Mouse (Mus musculus) embryonic facial prominence, embryonic 11.5 days (tissue): Measurements from ENCODE around the gene Mitd1. TPM values are rescaled to one million over a fixed set of nuclear protein-coding genes. Genes with fewer than 3 reads are reported as not detected.

Experiments
- ATAC-seq: fragments of 200-750 bp; cut with Nextera tagmentation; replicated peaks from 2 replicates; pipeline ENCODE4 v1.8.0; 2017; ENCODE audit warnings: low read depth; ENCODE audit not compliant: insufficient number of reproducible peaks, low FRiP score, low TSS enrichment
- DNase-seq: peaks from one replicate; pipeline ENCODE4 v3.0.0-alpha.2; 2015; ENCODE audit warnings: low spot score
- H3K27ac ChIP-seq: fragments of 300-500 bp; sonication (generic); replicated peaks from 2 replicates; pipeline ENCODE4 v1.5.1; 2014; ENCODE audit warnings: mild to moderate bottlenecking, low read depth, low read length, control low read depth
- H3K27me3 ChIP-seq: fragments of 300-500 bp; sonication (generic); 2 replicates; pipeline ENCODE4 v1.6.1; 2014; ENCODE audit warnings: mild to moderate bottlenecking, low read length, moderate library complexity, mixed read lengths; ENCODE audit not compliant: control insufficient read depth, insufficient read depth
- H3K36me3 ChIP-seq: fragments of 300-500 bp; sonication (generic); replicated peaks from 2 replicates; pipeline ENCODE4 v1.6.1; 2014; ENCODE audit warnings: low read depth, mild to moderate bottlenecking, low read length, moderate library complexity, mixed read lengths; ENCODE audit not compliant: control insufficient read depth, insufficient read depth
- H3K4me1 ChIP-seq: fragments of 300-500 bp; sonication (generic); 2 replicates; pipeline ENCODE4 v1.6.1; 2014; ENCODE audit warnings: low read length, mixed read lengths; ENCODE audit not compliant: control insufficient read depth, insufficient read depth
- H3K4me2 ChIP-seq: fragments of 300-500 bp; sonication (generic); 2 replicates; pipeline ENCODE4 v1.6.1; 2014; ENCODE audit warnings: low read depth, mild to moderate bottlenecking, control low read depth, low read length, moderate library complexity
- H3K4me3 ChIP-seq: fragments of 300-500 bp; sonication (generic); 2 replicates; pipeline ENCODE4 v1.5.1; 2014; ENCODE audit warnings: low read depth, low read length, control low read depth
- H3K9ac ChIP-seq: fragments of 300-500 bp; sonication (generic); replicated peaks from 2 replicates; pipeline ENCODE4 v1.6.1; 2014; ENCODE audit warnings: mild to moderate bottlenecking, control low read depth, low read length
- H3K9me3 ChIP-seq: fragments of 300-500 bp; sonication (generic); replicated peaks from 2 replicates; pipeline ENCODE4 v1.6.1; 2016; ENCODE audit warnings: mild to moderate bottlenecking, low read length, inconsistent platforms, mixed read lengths; ENCODE audit not compliant: control insufficient read depth
- WGBS: fragments of 180-500 bp; shearing (Covaris S2); extraction: QIAGEN DNeasy Blood & Tissue Kit; methylation state at CpG from one replicate; pipeline ENCODE4 v1.1.7; 2014; 5-methylcytosine and 5-hydroxymethylcytosine counted together
- polyA plus RNA-seq: library from polyadenylated mRNA; unstranded; fragments of >200 nt; fragmentation: Nextera tagmentation; extraction: Ambion mirVana; gene quantifications from 2 replicates; pipeline ENCODE4 v1.2.1, GENCODE M21; 2014

Gene Mitd1
- polyA plus RNA-seq, 1 experiment from 2014 or later, result 28.5 TPM

DNA sequence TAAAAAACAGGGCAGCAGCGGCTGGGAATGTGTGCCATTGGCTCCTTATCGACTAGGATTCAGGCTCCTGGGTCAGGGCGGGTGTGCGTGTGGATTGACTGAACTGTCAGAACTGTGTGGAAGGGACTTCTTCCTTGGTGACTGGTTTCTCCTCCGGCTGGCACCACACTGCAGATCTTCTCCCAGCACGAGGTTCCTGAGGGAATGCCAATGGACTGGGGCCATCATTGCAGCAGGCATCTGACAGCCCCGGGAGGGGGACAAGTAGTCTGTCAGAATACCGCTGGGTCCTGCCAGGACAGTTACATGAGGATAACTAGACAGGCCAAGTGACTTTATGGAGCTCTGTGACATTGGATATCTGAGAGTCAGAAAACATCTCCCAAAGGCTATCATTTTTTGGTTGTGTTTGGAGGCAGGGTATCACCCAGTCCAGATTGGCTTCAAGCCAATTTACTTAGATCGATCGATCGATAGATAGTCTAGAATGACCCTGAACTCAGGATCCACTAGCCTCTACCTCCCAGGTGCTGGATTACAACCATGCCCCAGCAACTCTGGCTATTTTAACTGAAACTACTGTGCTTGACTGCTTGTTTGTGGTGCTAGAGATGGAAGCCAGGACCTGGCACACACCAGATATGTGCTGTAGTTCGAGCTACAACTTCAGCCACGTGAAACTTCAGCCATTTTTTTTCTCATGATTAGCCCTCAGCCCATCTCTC, 12.3 kb downstream of the Mitd1 start:
- Histone ChIP-seq H3K36me3 (peaks cover 4% of the 10 kb centered on the region), H3K4me3 (no peak overlapping the region), H3K4me2 (no peak overlapping the region), H3K27me3 (no peaks in the 10 kb centered on the region), H3K4me1 (no peaks in the 10 kb centered on the region), H3K27ac (no peak overlapping the region), H3K9me3 (no peaks in the 10 kb centered on the region), H3K9ac (no peak overlapping the region)
- DNase-seq (no peak), ATAC-seq (no peak)
- WGBS, result 94% methylated on average over 13 of the region's 13 CpGs

DNA sequence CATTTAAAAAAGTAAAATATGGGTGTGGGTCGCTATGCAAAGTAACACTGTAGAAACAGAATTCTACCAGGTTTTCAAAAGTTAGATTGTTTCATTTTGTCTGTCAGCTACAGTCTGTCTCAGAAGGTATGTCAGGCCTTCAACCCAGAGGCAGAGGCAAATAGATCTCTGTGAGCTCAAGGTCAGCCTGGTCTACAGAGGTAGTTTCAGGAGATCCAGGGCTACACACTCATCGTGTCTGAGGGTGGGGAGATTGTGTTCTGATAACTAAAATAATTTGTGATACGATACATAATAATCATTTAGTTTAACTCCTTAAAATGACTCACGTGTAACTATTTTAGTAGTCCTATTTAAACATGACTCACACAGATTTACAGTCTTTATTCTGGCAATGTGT, 17.1 kb downstream of the Mitd1 start:
- H3K4me2 ChIP-seq, result no peak overlapping the region
- H3K4me3 ChIP-seq, result no peak overlapping the region
- H3K27me3 ChIP-seq, result no peaks in the 10 kb centered on the region
- WGBS, result 92% methylated on average over 4 of the region's 4 CpGs
- no peak overlapping the region for H3K9ac ChIP-seq
- no peak for DNase-seq
- H3K9me3 ChIP-seq, result no peaks in the 10 kb centered on the region
- no peak overlapping the region for H3K27ac ChIP-seq
- no peak for ATAC-seq
- H3K36me3 ChIP-seq, result peaks cover 4% of the 10 kb centered on the region
- H3K4me1 ChIP-seq, result 0 out of 2 replicates have a peak, but pooled peaks cover 2% of the 10 kb centered on the region

DNA sequence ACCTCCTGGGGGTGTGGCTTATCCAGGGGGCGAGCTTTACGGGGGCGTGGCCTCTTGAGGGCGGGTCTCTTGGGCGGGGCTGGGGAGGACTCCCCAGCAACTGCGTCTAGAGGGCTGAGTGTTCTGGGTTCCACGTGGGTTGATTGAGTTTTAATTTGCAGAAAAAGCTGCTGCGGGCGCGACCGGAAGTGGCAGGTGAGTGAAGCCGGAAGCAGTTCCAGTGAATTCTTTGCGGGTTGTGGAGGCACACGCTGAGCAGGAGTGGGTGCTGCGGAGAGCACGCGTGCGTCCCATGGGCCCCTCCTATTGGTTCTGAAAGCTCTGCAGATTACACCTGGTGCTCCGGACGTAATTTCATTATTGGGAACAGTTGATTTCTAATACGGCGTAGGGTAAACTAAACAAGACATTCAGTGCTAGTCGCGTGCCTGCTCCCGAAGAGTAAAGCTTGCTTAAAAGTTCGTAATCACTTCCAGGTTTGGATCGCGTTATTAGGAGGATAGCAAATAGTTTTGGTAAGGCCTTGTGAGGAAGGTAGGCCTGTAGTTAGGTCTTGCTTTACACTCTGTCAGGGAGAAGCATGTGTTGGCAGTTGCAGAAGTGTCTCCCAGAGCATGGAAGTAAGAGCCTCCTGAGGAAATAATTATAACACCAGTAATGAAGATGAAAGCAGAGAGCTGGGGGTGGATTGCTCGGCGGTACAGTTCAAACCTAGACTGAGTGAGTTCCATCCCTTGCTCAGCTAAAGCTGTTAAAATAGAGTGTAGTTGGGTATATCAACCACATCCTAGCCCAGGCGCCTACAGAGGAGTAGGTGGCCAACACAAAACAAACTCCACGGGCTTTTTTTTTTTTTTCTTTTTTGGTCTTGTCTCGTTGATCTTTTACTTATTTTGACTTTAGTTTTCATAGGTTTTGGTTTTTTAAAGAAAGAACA, 17.8 kb downstream of the Mitd1 start:
- peak; percentile 79 for ATAC-seq
- Histone ChIP-seq H3K9ac (peak overlapping the region; percentile 35), H3K27ac (0 out of 2 replicates have a peak overlapping the region, but pooled peaks have one; percentile 9)

DNA sequence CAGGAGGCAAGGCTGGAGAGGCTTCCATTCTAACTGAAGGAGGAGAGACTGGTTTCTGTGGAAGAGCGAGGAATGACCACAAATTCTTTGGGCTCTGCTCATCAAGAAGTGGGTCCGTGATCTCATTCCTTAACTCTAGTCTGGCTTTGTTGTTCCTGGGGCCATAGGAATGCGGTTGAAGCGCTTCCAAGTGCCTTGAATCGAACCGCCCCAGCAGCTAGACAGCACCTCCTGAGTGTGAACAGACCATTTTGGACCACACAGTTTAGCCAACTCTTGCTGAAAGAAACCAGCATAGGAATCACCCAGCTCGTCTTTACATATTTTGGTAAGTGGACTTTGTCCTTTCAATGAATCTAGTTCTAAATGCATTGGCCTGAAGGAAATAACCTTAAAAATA, 18.5 kb downstream of the Mitd1 start, which contains the start of gene Lipt1:
TSS of gene Lipt1 (plus strand) at position 35 of the 400 bp plus-strand sequence.
- ATAC-seq, result peak; percentile 19; the same call in 1 of the 2 replicates
- peak within 1 kb of the TSS; percentile 62 for H3K4me2 ChIP-seq
- H3K27me3 ChIP-seq, result no peaks in the 10 kb centered on the region
- 0 out of 2 replicates have a peak, but pooled peaks cover 2% of the 10 kb centered on the region for H3K4me1 ChIP-seq
- no peak for DNase-seq
- peak within 1 kb of the TSS; percentile 9; the same call in 1 of the 2 replicates for H3K27ac ChIP-seq
- H3K9me3 ChIP-seq, result no peaks in the 10 kb centered on the region
- peak within 1 kb of the TSS; percentile 46 for H3K4me3 ChIP-seq
- 7% methylated on average over 7 of the region's 7 CpGs for WGBS
- H3K9ac ChIP-seq, result peak within 1 kb of the TSS; percentile 35
- peaks cover 4% of the 10 kb centered on the region for H3K36me3 ChIP-seq

More for the DNA sequence above, 17.8 kb downstream of the Mitd1 start:
- H3K27me3 ChIP-seq, result no peaks in the 10 kb centered on the region
- peaks cover 4% of the 10 kb centered on the region for H3K36me3 ChIP-seq
- H3K4me3 ChIP-seq, result peak overlapping the region; percentile 46
- H3K4me1 ChIP-seq, result 0 out of 2 replicates have a peak, but pooled peaks cover 2% of the 10 kb centered on the region
- WGBS, result 6% methylated on average over 33 of the region's 33 CpGs
- peak overlapping the region; percentile 62 for H3K4me2 ChIP-seq
- DNase-seq, result peak; percentile 83
- no peaks in the 10 kb centered on the region for H3K9me3 ChIP-seq

DNA sequence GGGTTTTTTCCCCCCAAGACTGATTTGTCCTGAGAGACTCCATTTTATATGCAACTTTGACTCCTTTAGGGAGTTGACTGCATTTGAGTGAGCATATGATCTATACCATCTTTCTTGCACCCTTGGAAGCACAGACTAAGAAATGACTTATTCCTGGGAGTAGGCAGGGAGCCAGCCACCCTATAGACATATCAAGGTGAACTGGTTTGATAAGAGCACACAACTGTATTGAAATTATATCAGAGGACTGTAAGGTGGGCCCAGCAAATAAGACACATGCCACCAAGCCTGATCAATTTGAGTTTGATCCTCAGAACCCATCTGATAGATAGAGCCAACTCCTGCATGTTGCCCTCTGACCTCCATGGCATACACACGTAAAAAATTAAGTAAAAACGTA, 20.8 kb downstream of the Mitd1 start:
- no peak for DNase-seq
- Histone ChIP-seq H3K9ac (no peak overlapping the region), H3K27me3 (no peaks in the 10 kb centered on the region; the same call in 1 of the 2 replicates), H3K4me1 (0 out of 2 replicates have a peak, but pooled peaks cover 2% of the 10 kb centered on the region), H3K4me2 (no peak overlapping the region), H3K36me3 (no peaks in the 10 kb centered on the region), H3K4me3 (no peak overlapping the region), H3K27ac (no peak overlapping the region), H3K9me3 (no peaks in the 10 kb centered on the region)
- WGBS, result 42% methylated on average over 2 of the region's 2 CpGs
- ATAC-seq, result no peak

DNA sequence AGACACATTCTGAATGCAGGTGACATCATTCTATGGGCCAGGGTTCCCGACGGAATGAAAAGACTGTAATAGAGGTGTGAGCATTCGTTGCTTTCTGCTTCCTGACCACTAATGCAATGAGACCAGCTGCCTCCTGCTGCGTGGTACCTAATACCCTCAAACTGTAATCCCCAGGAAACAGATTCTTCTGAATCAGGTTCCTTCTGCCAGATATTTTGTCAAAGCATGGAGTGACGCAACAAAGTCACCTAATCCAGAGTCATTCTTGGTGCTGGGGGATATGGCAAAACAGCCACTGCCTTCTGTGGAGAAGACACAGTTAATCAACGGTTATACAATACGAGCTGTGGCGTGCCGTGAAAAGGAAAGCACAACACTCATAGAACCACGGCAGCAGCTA, 21.6 kb downstream of the Mitd1 start:
- Histone ChIP-seq H3K27ac (no peak overlapping the region), H3K27me3 (no peaks in the 10 kb centered on the region; the same call in 1 of the 2 replicates), H3K4me3 (no peak overlapping the region), H3K36me3 (no peaks in the 10 kb centered on the region), H3K9me3 (no peaks in the 10 kb centered on the region), H3K4me1 (0 out of 2 replicates have a peak, but pooled peaks cover 2% of the 10 kb centered on the region), H3K9ac (no peak overlapping the region), H3K4me2 (no peak overlapping the region)
- WGBS, result 64% methylated on average over 10 of the region's 10 CpGs
- no peak for DNase-seq
- ATAC-seq, result no peak

DNA sequence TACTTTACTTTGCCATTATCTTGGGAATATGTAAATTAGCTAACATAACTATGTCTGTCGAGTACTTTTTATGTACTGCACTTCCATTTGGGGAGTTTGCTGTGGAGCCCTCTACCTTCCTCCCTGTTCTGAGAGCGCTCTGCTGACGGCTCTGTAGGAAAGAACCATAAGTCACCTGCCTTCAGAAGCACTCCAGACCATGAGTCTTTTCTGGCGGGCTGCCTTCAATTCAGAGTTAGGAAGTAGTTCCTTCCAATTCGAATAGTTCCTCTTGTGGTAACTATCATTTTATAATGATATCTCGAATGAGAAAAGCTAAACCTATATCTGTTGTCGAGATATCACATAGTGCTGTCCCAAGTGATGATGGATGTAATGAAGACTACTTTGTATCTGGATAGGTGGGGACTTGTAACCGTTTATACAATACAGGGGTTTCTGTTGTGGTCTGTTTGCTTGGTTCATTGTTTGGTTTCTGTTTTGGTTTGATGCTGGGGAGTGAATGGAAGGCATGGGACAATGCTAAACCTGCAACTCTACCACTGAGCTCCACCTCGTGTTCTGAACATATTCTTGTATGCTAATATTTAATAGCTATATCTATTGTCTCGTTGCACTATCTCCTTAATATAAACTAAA, 22.4 kb downstream of the Mitd1 start:
- Histone ChIP-seq H3K36me3 (no peaks in the 10 kb centered on the region), H3K4me3 (no peak overlapping the region), H3K27ac (no peak overlapping the region), H3K9ac (no peak overlapping the region), H3K27me3 (no peaks in the 10 kb centered on the region; the same call in 1 of the 2 replicates), H3K4me2 (no peak overlapping the region), H3K9me3 (no peaks in the 10 kb centered on the region), H3K4me1 (0 out of 2 replicates have a peak, but pooled peaks cover 2% of the 10 kb centered on the region)
- ATAC-seq (no peak), DNase-seq (no peak)
- whole genome bisulfite sequencing, result 74% methylated on average over 10 of the region's 10 CpGs
